24 mouse cellular contexts compared by ENCODE assay signal in genomic region chr3:129437687-129438086, GRCm38 (mm10).
DNase-seq lines count a peak whose midpoint lies in the region; ATAC-seq and TF ChIP-seq lines count a peak whose summit lies in the region.
"Had no signal": no experiment of that assay in that cellular context is flagged by ENCODE, and none has a peak within 500 bp of the region (broad histone marks: within the 10 kb centered on the region; RNA-seq: fewer than 3 reads in every experiment).

No protein-coding gene starts in this region.

- peak; percentile 17 for DNase-seq in liver
- no peak for DNase-seq in liver, embryonic 11.5 days (ENCODE audit: low spot score)
- DNase-seq in liver, embryonic 13.5 days: no peak
- no peak for DNase-seq in gastrocnemius, adult 2 months
- DNase-seq: adrenal gland, adult 2 months; adrenal gland, postnatal 14 days; cerebellum, adult 11 months; cerebellum, adult 8-10 months; cerebellum, postnatal 10 days; gastrocnemius, postnatal 14 days; heart, adult 18-20 months; heart, postnatal 14 days; heart, postnatal 4 days had no signal

- intact Hi-C loops in gastrocnemius, adult 2 months (cut with DNase I): no loop called here

- H3K4me3 ChIP-seq in liver, embryonic 11.5 days (ENCODE audit: low read depth, low read length): no peak overlapping the region
- H3K4me3 ChIP-seq in intestine, embryonic 16.5 days (ENCODE audit: low read length): no peak overlapping the region
- no peak overlapping the region for H3K4me3 ChIP-seq in liver, embryonic 13.5 days (replicated peaks)
- H3K4me3 ChIP-seq in liver, embryonic 16.5 days (ENCODE audit: low read depth, low read length): no peak overlapping the region
- H3K4me3 ChIP-seq in gastrocnemius, adult 2 months: no peak overlapping the region
- no peak overlapping the region for H3K4me3 ChIP-seq in neural tube, embryonic 15.5 days (replicated peaks)
- no peak overlapping the region for H3K4me3 ChIP-seq in kidney, embryonic 15.5 days (replicated peaks)
- H3K4me3 ChIP-seq: forebrain, embryonic 10.5 days; forebrain, embryonic 13.5 days; heart, embryonic 10.5 days; heart, embryonic 13.5 days had no signal

- WGBS in liver, embryonic 11.5 days: 74% methylated on average over 6 of the region's 6 CpGs
- 67% methylated on average over 6 of the region's 6 CpGs for WGBS in intestine, embryonic 16.5 days
- 55% methylated on average over 6 of the region's 6 CpGs for WGBS in liver, embryonic 13.5 days (ENCODE audit: insufficient replicate concordance)
- WGBS in liver, embryonic 16.5 days (ENCODE audit: insufficient replicate concordance): 50% methylated on average over 6 of the region's 6 CpGs
- WGBS in neural tube, embryonic 15.5 days: 85% methylated on average over 6 of the region's 6 CpGs
- WGBS in kidney, embryonic 15.5 days: 83% methylated on average over 6 of the region's 6 CpGs

- H3K27me3 ChIP-seq in liver, embryonic 11.5 days (replicated peaks; ENCODE audit: control insufficient read depth, insufficient read depth, low read length): no peaks in the 10 kb centered on the region
- H3K27me3 ChIP-seq in intestine, embryonic 16.5 days (replicated peaks; ENCODE audit: control insufficient read depth, insufficient read depth, low read length): no peaks in the 10 kb centered on the region
- no peaks in the 10 kb centered on the region for H3K27me3 ChIP-seq in liver, embryonic 13.5 days
- H3K27me3 ChIP-seq in liver, embryonic 16.5 days (ENCODE audit: control insufficient read depth, insufficient read depth, low read depth, low read length): no peaks in the 10 kb centered on the region
- H3K27me3 ChIP-seq in neural tube, embryonic 15.5 days (replicated peaks): no peaks in the 10 kb centered on the region
- no peaks in the 10 kb centered on the region for H3K27me3 ChIP-seq in kidney, embryonic 15.5 days
- H3K27me3 ChIP-seq: forebrain, embryonic 13.5 days; heart, embryonic 13.5 days had no signal

- H3K27ac ChIP-seq in liver, embryonic 11.5 days (ENCODE audit: low read depth, low read length): no peak overlapping the region
- H3K27ac ChIP-seq in intestine, embryonic 16.5 days (ENCODE audit: low read length): no peak overlapping the region
- H3K27ac ChIP-seq in liver, embryonic 13.5 days: no peak overlapping the region
- H3K27ac ChIP-seq in liver, embryonic 16.5 days (ENCODE audit: low read length): no peak overlapping the region
- H3K27ac ChIP-seq in gastrocnemius, adult 2 months: no peak overlapping the region
- no peak overlapping the region for H3K27ac ChIP-seq in neural tube, embryonic 15.5 days (replicated peaks)
- H3K27ac ChIP-seq in kidney, embryonic 15.5 days: no peak overlapping the region
- H3K27ac ChIP-seq: forebrain, embryonic 10.5 days; forebrain, embryonic 13.5 days; heart, embryonic 10.5 days; heart, embryonic 13.5 days; hindbrain, embryonic 14.5 days had no signal

- no peaks in the 10 kb centered on the region for H3K4me1 ChIP-seq in liver, embryonic 11.5 days (replicated peaks; ENCODE audit: control insufficient read depth, insufficient read depth, low read length)
- no peaks in the 10 kb centered on the region for H3K4me1 ChIP-seq in intestine, embryonic 16.5 days (ENCODE audit: control insufficient read depth, insufficient read depth, low read length)
- H3K4me1 ChIP-seq in liver, embryonic 13.5 days (replicated peaks): no peaks in the 10 kb centered on the region
- H3K4me1 ChIP-seq in liver, embryonic 16.5 days (ENCODE audit: control insufficient read depth, low read depth, low read length): no peaks in the 10 kb centered on the region
- H3K4me1 ChIP-seq in neural tube, embryonic 15.5 days: no peaks in the 10 kb centered on the region
- H3K4me1 ChIP-seq in kidney, embryonic 15.5 days: no peaks in the 10 kb centered on the region
- H3K4me1 ChIP-seq: forebrain, embryonic 10.5 days; forebrain, embryonic 13.5 days; heart, embryonic 10.5 days; heart, embryonic 13.5 days had no signal

- ATAC-seq in liver, embryonic 11.5 days (replicated peaks; ENCODE audit: low FRiP score): no peak
- ATAC-seq in intestine, embryonic 16.5 days: peak; percentile 68; the same call in 1 of the 2 replicates
- ATAC-seq in liver, embryonic 13.5 days (ENCODE audit: low read depth): peak; percentile 64
- peak; percentile 78 for ATAC-seq in liver, embryonic 16.5 days (ENCODE audit: low read depth)
- no peak for ATAC-seq in neural tube, embryonic 15.5 days (ENCODE audit: low FRiP score)
- ATAC-seq in kidney, embryonic 15.5 days (replicated peaks; ENCODE audit: low FRiP score): no peak
- ATAC-seq: CD4-positive, CD25-positive, alpha-beta regulatory T cell, adult 4 months; forebrain, embryonic 13.5 days; forebrain, embryonic 16.5 days had no signal

- H3K4me2 ChIP-seq in liver, embryonic 11.5 days: no peak overlapping the region
- H3K4me2 ChIP-seq in intestine, embryonic 16.5 days (ENCODE audit: low read depth, low read length): no peak overlapping the region
- H3K4me2 ChIP-seq in liver, embryonic 13.5 days: no peak overlapping the region
- H3K4me2 ChIP-seq in liver, embryonic 16.5 days (ENCODE audit: low read depth, low read length): no peak overlapping the region
- H3K4me2 ChIP-seq in neural tube, embryonic 15.5 days: no peak overlapping the region
- no peak overlapping the region for H3K4me2 ChIP-seq in kidney, embryonic 15.5 days
- H3K4me2 ChIP-seq: forebrain, embryonic 13.5 days; heart, embryonic 13.5 days; hindbrain, embryonic 14.5 days had no signal

- no peak for TF ChIP-seq CTCF in gastrocnemius, adult 2 months (IDR thresholded peaks at IDR 0.05)

- no peaks in the 10 kb centered on the region for H3K36me3 ChIP-seq in liver, embryonic 11.5 days (ENCODE audit: control insufficient read depth, insufficient read depth, low read length)
- no peaks in the 10 kb centered on the region for H3K36me3 ChIP-seq in intestine, embryonic 16.5 days (ENCODE audit: control insufficient read depth, insufficient read depth, low read length)
- H3K36me3 ChIP-seq in liver, embryonic 13.5 days: no peaks in the 10 kb centered on the region
- H3K36me3 ChIP-seq in liver, embryonic 16.5 days (ENCODE audit: control insufficient read depth, insufficient read depth): no peaks in the 10 kb centered on the region
- no peaks in the 10 kb centered on the region for H3K36me3 ChIP-seq in neural tube, embryonic 15.5 days
- H3K36me3 ChIP-seq in kidney, embryonic 15.5 days: no peaks in the 10 kb centered on the region
- H3K36me3 ChIP-seq: forebrain, embryonic 10.5 days; heart, embryonic 10.5 days; heart, embryonic 13.5 days had no signal

- no peaks in the 10 kb centered on the region for H3K9me3 ChIP-seq in liver, embryonic 11.5 days (ENCODE audit: control insufficient read depth, low read length)
- no peaks in the 10 kb centered on the region for H3K9me3 ChIP-seq in intestine, embryonic 16.5 days (ENCODE audit: control insufficient read depth, low read length)
- H3K9me3 ChIP-seq in liver, embryonic 13.5 days (replicated peaks): no peaks in the 10 kb centered on the region
- no peaks in the 10 kb centered on the region for H3K9me3 ChIP-seq in liver, embryonic 16.5 days (replicated peaks; ENCODE audit: control insufficient read depth, low read length)
- peaks cover 4% of the 10 kb centered on the region; the same call in 1 of the 2 replicates for H3K9me3 ChIP-seq in neural tube, embryonic 15.5 days (replicated peaks)
- H3K9me3 ChIP-seq in kidney, embryonic 15.5 days (replicated peaks): no peaks in the 10 kb centered on the region
- H3K9me3 ChIP-seq: forebrain, embryonic 10.5 days; forebrain, embryonic 13.5 days; heart, embryonic 10.5 days; heart, embryonic 13.5 days had no signal

- no peak overlapping the region for H3K9ac ChIP-seq in liver, embryonic 11.5 days (ENCODE audit: low read depth, low read length)
- no peak overlapping the region for H3K9ac ChIP-seq in intestine, embryonic 16.5 days (ENCODE audit: low read depth, low read length)
- no peak overlapping the region for H3K9ac ChIP-seq in liver, embryonic 13.5 days
- no peak overlapping the region for H3K9ac ChIP-seq in liver, embryonic 16.5 days (ENCODE audit: low read depth, low read length)
- no peak overlapping the region for H3K9ac ChIP-seq in neural tube, embryonic 15.5 days (replicated peaks)
- H3K9ac ChIP-seq in kidney, embryonic 15.5 days: no peak overlapping the region
- H3K9ac ChIP-seq: forebrain, embryonic 13.5 days; heart, embryonic 13.5 days; hindbrain, embryonic 14.5 days had no signal

Comparison
In these comparisons a context has a peak if more than half of its experiments do, and no peak if none do; other contexts are left out.
1. ATAC-seq: peak in intestine, embryonic 16.5 days (single experiment), liver, embryonic 13.5 days (single experiment) and liver, embryonic 16.5 days (single experiment); none in liver, embryonic 11.5 days (single experiment), neural tube, embryonic 15.5 days (single experiment) and kidney, embryonic 15.5 days (single experiment).